Mouse (Mus musculus): ENCODE measurements around the gene Thyn1. TPM values are rescaled to one million over a fixed set of nuclear protein-coding genes. Genes with fewer than 3 reads are reported as not detected.

Gene Thyn1
- 3.7 and 9.2 TPM in 2 replicates for polyA plus RNA-seq (2012; rRNA removed; ENCODE audit: low replicate concordance)

GRCm38 (mm10) chr9:26999461-27000395, at the start of gene Thyn1, which contains the start of gene Acad8:
Gene Thyn1, plus strand, starts transcription at chr9:26999710.
Gene Acad8, minus strand, starts transcription at chr9:26999566.

GRCm38 (mm10) chr9:27029828-27030762, 30.6 kb downstream of the Thyn1 start, which contains the start of the genes Vps26b and Ncapd3:
Gene Vps26b, minus strand, starts transcription at chr9:27030065.
Gene Ncapd3, plus strand, starts transcription at chr9:27030175.

Other genes starting within 250 kb of the Thyn1 start
- gene Glb1l2, start 193.2 kb upstream of the Thyn1 start, polyA plus RNA-seq (2012; rRNA removed; ENCODE audit: low replicate concordance), result 46.2 and 111 TPM in 2 replicates
- gene Glb1l3, start 138.8 kb upstream of the Thyn1 start, polyA plus RNA-seq (2012; rRNA removed; ENCODE audit: low replicate concordance), result not detected in 2 replicates
- 0.33 TPM in 1 of 2 replicates, not detected in the other for gene Gm1110, start 76.6 kb upstream of the Thyn1 start, polyA plus RNA-seq (2012; rRNA removed; ENCODE audit: low replicate concordance)
- gene Acad8, start 144 bp upstream of the Thyn1 start, polyA plus RNA-seq (2012; rRNA removed; ENCODE audit: low replicate concordance), result 12.6 and 33.5 TPM in 2 replicates
- 29.1 and 55.4 TPM in 2 replicates for gene Vps26b, start 30.4 kb downstream of the Thyn1 start, polyA plus RNA-seq (2012; rRNA removed; ENCODE audit: low replicate concordance)
- gene Ncapd3, start 30.5 kb downstream of the Thyn1 start, polyA plus RNA-seq (2012; rRNA removed; ENCODE audit: low replicate concordance), result 14.2 and 17.5 TPM in 2 replicates
- gene Jam3, start 155.7 kb downstream of the Thyn1 start, polyA plus RNA-seq (2012; rRNA removed; ENCODE audit: low replicate concordance), result 14.6 and 24.4 TPM in 2 replicates